Mouse (Mus musculus) megakaryocyte, embryonic 14.5 days (primary cell): ENCODE measurements around the gene Papln. TPM values are rescaled to one million over a fixed set of nuclear protein-coding genes. Genes with fewer than 3 reads are reported as not detected.

Experiments
- H3K27me3 ChIP-seq: replicated peaks from 2 replicates; pipeline ENCODE3; 2012; ENCODE audit warnings: inconsistent platforms
- H3K36me3 ChIP-seq: replicated peaks from 2 replicates; pipeline ENCODE3; 2012; ENCODE audit warnings: low read length, inconsistent platforms, mixed read lengths
- H3K4me1 ChIP-seq: 2 replicates; pipeline ENCODE4 v1.6.1; 2012; ENCODE audit warnings: inconsistent platforms
- H3K4me3 ChIP-seq: replicated peaks from 2 replicates; pipeline ENCODE3; 2012; ENCODE audit warnings: moderate library complexity, mild to moderate bottlenecking, inconsistent platforms
- H3K9me3 ChIP-seq: 2 replicates; pipeline ENCODE4 v1.6.1; 2012; ENCODE audit warnings: inconsistent platforms
- FLI1 ChIP-seq: IDR thresholded peaks from 2 replicates; pipeline ENCODE4 v1.6.1; 2012; ENCODE audit warnings: low read length, inconsistent platforms, mixed read lengths
- GATA1 ChIP-seq: IDR thresholded peaks from 3 replicates; pipeline ENCODE4 v1.6.1; 2012; ENCODE audit warnings: mixed read lengths, low read length, inconsistent platforms, borderline replicate concordance
- polyA plus RNA-seq: library from polyadenylated mRNA; stranded (reverse); fragments of >175 nt; gene quantifications from 2 replicates; pipeline ENCODE4 v1.2.3, GENCODE M21; 2012; ENCODE audit warnings: low replicate concordance; ENCODE audit not compliant: insufficient read depth

Papln gene
- polyA plus RNA-seq = 0.22 TPM in 1 of 2 replicates, not detected in the other

- TF ChIP-seq GATA1 = no peak
- no peak for TF ChIP-seq FLI1
- Histone ChIP-seq H3K9me3 (peaks cover 4% of the 10 kb centered on the region), H3K36me3 (no peaks in the 10 kb centered on the region), H3K4me3 (peak within 1 kb of the TSS; percentile 67), H3K4me1 (peaks cover 17% of the 10 kb centered on the region), H3K27me3 (peaks cover 89% of the 10 kb centered on the region)
Measured at GRCm38 (mm10) chr12:83763311-83764043, at the start of gene Papln. Gene Papln, plus strand, starts transcription at chr12:83763634.

GRCm38 (mm10) chr12:83713749-83714148, 49.7 kb upstream of the Papln start:
- Histone ChIP-seq H3K36me3 (peaks cover 94% of the 10 kb centered on the region), H3K27me3 (no peaks in the 10 kb centered on the region), H3K4me1 (peaks cover 14% of the 10 kb centered on the region; the same call in 1 of the 2 replicates), H3K9me3 (no peaks in the 10 kb centered on the region), H3K4me3 (no peak overlapping the region)
- no peak for TF ChIP-seq GATA1
- TF ChIP-seq FLI1 = no peak

GRCm38 (mm10) chr12:83716416-83717184, 46.8 kb upstream of the Papln start:
- no peak overlapping the region for H3K4me3 ChIP-seq
- H3K27me3 ChIP-seq = no peaks in the 10 kb centered on the region
- H3K9me3 ChIP-seq = no peaks in the 10 kb centered on the region
- no peak for TF ChIP-seq FLI1
- no peak for TF ChIP-seq GATA1
- peaks cover 99% of the 10 kb centered on the region for H3K36me3 ChIP-seq
- H3K4me1 ChIP-seq = peaks cover 16% of the 10 kb centered on the region; the same call in 1 of the 2 replicates

GRCm38 (mm10) chr12:83719431-83719830, 44.0 kb upstream of the Papln start:
- peaks cover 9% of the 10 kb centered on the region for H3K4me1 ChIP-seq
- H3K27me3 ChIP-seq = no peaks in the 10 kb centered on the region
- H3K4me3 ChIP-seq = no peak overlapping the region
- no peaks in the 10 kb centered on the region for H3K9me3 ChIP-seq
- H3K36me3 ChIP-seq = peaks cover 97% of the 10 kb centered on the region
- no peak for TF ChIP-seq FLI1
- TF ChIP-seq GATA1 = no peak

- H3K4me1 ChIP-seq = peaks cover 14% of the 10 kb centered on the region
- TF ChIP-seq FLI1 (no peak), GATA1 (no peak)
- H3K4me3 ChIP-seq = no peak overlapping the region
- H3K27me3 ChIP-seq = no peaks in the 10 kb centered on the region
- peaks cover 97% of the 10 kb centered on the region for H3K36me3 ChIP-seq
- no peaks in the 10 kb centered on the region for H3K9me3 ChIP-seq
Measured at GRCm38 (mm10) chr12:83721281-83721680, 42.2 kb upstream of the Papln start.

GRCm38 (mm10) chr12:83723037-83723436, 40.4 kb upstream of the Papln start:
- Histone ChIP-seq H3K4me1 (peaks cover 14% of the 10 kb centered on the region), H3K36me3 (peaks cover 97% of the 10 kb centered on the region), H3K27me3 (no peaks in the 10 kb centered on the region), H3K9me3 (no peaks in the 10 kb centered on the region), H3K4me3 (no peak overlapping the region)
- TF ChIP-seq FLI1 (no peak), GATA1 (no peak)

- H3K4me3 ChIP-seq = no peak overlapping the region
- no peaks in the 10 kb centered on the region for H3K9me3 ChIP-seq
- H3K36me3 ChIP-seq = peaks cover 97% of the 10 kb centered on the region
- peaks cover 11% of the 10 kb centered on the region for H3K4me1 ChIP-seq
- no peaks in the 10 kb centered on the region for H3K27me3 ChIP-seq
- TF ChIP-seq FLI1 (no peak), GATA1 (no peak)
Measured at GRCm38 (mm10) chr12:83726510-83727308, 36.7 kb upstream of the Papln start.

GRCm38 (mm10) chr12:83732225-83732624, 31.2 kb upstream of the Papln start:
- Histone ChIP-seq H3K36me3 (peaks cover 99% of the 10 kb centered on the region), H3K9me3 (no peaks in the 10 kb centered on the region), H3K4me1 (no peaks in the 10 kb centered on the region), H3K27me3 (no peaks in the 10 kb centered on the region), H3K4me3 (no peak overlapping the region)
- TF ChIP-seq FLI1 (no peak), GATA1 (no peak)

GRCm38 (mm10) chr12:83734047-83734446, 29.4 kb upstream of the Papln start:
- Histone ChIP-seq H3K36me3 (peaks cover 90% of the 10 kb centered on the region), H3K27me3 (no peaks in the 10 kb centered on the region), H3K4me3 (no peak overlapping the region), H3K9me3 (no peaks in the 10 kb centered on the region), H3K4me1 (no peaks in the 10 kb centered on the region)
- TF ChIP-seq FLI1 (no peak), GATA1 (no peak)

- TF ChIP-seq FLI1 (no peak), GATA1 (no peak)
- H3K27me3 ChIP-seq = no peaks in the 10 kb centered on the region
- H3K4me3 ChIP-seq = no peak overlapping the region
- no peaks in the 10 kb centered on the region for H3K9me3 ChIP-seq
- peaks cover 68% of the 10 kb centered on the region for H3K36me3 ChIP-seq
- H3K4me1 ChIP-seq = no peaks in the 10 kb centered on the region
Measured at GRCm38 (mm10) chr12:83736236-83736635, 27.2 kb upstream of the Papln start.
